Mouse (Mus musculus): Measurements from ENCODE around the gene Spon1. TPM values are rescaled to one million over a fixed set of nuclear protein-coding genes. Genes with fewer than 3 reads are reported as not detected.

The Spon1 gene
- total RNA-seq, 2 experiments from 2014 or later = 2.5 to 4.4 TPM

DNA sequence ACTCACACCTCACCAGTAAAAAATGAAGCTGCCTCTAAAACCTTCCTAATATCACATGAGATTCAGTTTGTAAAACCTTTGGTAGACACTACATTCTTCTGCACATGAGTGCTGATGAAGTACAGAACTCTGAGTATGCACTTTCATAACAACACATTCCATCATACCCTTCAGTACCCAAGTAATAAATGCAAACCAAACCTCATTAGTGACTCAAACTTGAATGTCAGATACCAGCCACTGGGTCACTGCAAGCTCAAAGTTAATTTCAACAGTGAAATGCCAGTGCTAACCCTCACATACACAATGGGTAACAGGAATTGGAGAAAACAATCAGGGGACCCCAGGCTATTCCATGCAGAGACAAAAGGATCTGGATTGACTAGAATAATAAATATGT, 203.4 kb downstream of the Spon1 start:
- no peak for DNase-seq
- intact Hi-C loops (cut with DNase I) = no loop called here

DNA sequence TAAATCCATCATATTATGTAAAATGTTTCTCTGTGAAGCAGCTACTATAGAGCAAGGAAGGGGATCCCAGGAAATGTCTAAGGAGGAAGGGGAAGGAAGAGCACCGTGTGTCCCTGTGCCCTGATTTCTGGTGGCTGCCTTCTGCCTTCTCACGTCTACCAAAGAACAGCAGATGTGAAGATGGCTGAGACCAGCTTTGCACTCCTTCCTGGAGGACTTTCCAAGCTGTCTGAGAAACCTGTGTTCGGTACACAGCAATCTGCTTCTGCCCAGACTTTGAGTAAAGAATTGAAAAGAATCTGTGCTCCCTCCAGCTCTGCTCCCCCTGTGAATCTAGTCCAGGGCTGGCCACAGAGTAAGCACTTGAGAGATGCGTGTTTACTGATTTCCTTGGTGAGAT, 206.7 kb downstream of the Spon1 start:
- intact Hi-C loops (cut with DNase I) = no loop called here
- DNase-seq = no peak

DNA sequence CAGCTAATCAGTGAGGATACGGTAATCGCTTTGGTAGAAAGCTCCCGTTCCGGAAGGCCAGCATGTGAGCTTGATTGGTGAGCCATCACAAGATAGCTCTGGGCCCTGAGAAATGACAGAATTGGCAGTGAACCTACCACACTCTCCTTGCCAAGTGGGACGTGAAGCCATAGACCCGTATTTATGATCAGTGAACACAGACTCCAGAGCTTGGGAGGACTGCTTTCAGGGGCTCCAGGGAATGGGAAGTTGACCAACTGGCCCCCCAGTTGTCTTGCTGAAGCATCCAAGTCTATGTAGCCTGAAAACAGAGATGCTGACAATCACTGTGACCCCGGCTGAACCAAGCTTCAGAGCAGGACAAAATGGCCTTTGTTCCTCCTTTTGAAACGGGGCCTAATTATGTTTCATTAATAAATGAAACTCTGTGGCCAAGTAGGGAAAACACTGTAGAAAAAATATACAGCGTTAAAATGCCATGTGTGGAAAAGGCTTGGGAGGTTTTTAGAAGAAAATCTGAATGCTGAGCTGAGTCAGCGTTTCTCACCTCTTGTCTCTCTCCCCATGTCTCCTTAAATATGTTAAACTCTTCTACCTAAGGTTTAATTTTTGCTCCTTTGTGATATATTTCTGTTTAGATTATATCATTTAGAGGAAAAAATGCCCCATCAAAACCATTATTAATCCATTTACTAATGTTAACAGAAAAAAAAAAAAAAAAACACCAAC, 220.8 kb downstream of the Spon1 start:
- intact Hi-C loops (cut with DNase I) = no loop called here
- no peak for DNase-seq

DNA sequence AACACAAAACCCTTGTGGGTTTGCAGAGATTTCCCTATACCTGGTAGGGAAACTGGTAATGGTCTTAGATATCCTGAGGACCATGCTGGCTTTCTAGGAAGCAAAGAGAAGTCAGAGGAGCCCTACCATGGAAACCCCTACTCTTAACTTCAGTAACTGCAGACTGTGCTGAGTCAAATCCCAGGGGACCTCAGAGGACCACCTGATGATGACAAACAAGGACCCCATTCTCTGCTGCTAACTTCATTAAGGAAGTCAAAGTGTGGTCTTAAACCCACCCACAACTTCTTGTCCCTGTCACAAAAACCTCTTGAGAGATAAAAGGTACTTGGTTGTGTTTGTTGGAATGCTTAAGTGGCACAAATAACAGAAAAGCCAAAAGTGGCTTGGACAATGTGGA, 222.4 kb downstream of the Spon1 start:
- intact Hi-C loops (cut with DNase I) = no loop called here
- DNase-seq = no peak

DNA sequence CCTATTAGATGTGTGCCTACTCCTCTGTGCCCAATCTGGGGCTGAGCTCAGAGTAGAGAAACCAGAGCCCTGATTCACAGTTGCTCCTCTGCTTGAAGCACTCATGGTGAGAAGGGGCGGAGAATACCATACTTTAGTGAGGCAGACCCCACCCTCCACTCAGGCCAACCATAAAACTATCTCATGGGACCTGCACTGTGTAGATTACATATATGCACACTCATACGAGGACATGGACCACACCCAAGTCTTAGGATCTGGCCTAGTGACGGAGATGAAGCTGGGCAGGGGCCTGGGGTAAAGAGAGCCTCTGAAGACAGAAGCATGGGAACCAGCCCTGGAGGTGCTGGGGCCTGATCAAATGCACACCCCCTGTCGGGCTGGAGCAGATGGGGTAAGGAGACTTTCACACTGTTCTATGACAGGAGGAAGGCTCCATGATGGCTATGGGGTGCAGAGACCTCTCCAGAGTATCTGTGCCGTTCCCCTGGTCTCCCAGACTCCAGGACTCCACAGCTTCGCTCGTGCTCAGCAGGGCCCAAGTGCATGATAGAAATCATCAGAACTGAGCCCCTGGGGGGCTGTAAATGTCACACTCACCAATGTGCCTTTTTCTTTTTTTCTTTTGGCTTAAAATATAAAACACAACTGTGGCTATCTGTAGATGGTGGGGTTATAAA, 232.0 kb downstream of the Spon1 start:
- intact Hi-C loops (cut with DNase I) = no loop called here
- no peak for DNase-seq

DNA sequence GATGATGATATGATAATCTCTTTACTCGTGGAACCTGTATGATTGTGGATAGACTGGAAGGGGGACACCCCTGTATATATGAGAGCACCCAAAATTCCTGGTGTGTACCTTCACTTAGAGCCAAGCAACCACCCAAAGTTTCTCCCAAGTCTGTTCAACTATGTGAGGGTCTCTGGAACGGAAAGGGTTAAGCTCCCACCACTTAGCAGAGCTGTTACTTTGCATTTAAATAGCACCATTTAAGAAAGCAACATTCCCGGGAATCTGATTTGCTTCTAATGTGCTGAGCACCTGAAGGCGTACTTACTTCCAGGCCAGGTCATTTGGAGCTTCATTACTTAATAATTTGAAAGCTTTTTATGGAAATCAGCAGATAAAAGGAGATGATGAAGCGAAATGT, 238.4 kb downstream of the Spon1 start:
- intact Hi-C loops (cut with DNase I) = no loop called here
- no peak for DNase-seq

DNA sequence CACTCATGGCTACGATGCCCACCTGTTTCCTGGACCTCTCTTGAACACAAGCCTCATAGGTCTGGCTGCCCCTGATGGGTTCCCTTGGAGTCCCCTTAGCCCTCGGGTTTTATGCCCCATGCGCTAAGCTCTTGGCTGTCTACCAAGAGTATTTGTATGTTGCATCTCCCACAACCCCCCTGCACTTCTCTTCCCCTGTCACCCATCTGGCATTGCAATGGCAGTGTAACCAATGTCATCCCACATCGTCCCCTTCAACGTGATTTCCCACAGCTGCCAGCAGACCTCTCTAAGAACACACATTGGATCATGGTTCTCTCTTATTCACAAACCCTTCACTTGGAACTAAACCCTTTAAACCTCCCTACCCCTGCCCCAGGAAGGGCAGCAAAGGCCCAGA, 239.7 kb downstream of the Spon1 start:
- intact Hi-C loops (cut with DNase I) = no loop called here
- DNase-seq = no peak

DNA sequence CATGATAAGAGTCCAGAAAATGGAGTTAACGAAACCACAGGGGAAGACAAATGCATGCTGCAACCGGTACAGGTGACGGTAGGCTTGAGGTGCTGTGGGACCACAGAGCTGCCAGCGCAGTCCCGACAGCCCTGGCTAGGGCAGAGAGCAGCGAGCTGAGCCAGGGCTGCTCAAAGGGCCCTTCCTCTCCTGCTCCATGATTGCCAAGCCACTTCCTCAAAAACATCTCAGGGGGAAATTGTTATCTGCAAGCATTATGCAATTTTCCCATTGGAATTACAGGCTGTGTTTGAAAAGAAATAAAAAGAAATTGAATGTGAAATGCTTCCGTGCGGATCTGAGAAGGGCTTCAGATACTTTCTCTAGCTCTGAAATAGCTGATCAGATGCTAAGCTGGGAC, 240.7 kb downstream of the Spon1 start:
- DNase-seq = no peak
- intact Hi-C loops (cut with DNase I) = no loop called here

DNA sequence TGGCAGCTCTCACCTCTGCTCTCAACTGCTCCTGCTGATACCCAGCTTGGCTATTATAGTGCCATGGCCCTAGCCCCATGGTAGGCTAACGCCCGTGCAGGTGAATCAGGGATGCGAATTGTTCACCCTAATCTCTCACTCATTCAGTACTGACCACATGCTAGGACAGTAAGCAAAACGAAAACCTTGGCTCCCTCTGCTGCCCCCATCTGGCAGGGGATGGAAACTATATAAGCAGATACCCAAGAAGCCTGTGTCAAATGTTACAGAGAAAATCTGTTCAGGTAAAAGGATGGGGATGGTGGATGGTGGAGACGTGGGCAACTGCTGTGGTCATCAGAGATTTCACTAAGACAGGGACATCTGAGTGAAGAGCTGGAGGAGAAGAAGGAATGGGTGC, 241.8 kb downstream of the Spon1 start:
- DNase-seq = no peak
- intact Hi-C loops (cut with DNase I) = no loop called here

DNA sequence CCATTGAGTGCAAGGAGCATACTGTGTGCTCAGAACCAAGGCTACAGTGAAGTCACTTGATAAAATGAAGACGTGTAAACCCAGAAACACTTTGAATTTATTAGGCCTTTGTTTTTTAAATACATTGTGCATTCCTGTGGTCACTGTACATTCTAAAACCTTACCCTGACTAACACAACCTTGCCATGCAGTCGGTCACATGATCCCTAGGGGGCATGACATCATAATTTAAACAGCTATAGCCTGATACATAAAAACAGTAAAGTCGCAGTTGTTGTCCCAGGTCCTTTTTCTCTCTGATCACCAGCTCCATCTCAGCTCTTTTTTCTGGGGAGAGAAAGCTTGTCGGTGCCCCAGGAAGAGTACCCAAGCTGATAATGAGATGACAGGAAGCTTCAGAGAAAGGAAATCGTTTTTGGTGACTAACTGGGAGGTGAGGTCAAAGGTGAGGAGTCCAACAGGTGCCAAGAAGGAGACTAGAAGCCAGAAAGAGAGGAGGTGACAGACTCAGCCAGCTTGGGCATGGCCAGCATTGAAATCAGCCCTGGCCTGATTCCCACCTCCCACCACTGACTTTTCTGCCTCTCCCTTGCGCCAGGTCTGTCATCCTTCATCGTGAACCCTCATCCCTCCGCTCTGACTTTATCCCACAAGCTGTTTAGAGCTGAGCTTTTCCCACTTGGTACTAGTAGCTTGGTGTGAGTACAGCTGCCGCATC, 246.1 kb downstream of the Spon1 start:
- no peak for DNase-seq
- intact Hi-C loops (cut with DNase I) = no loop called here

DNA sequence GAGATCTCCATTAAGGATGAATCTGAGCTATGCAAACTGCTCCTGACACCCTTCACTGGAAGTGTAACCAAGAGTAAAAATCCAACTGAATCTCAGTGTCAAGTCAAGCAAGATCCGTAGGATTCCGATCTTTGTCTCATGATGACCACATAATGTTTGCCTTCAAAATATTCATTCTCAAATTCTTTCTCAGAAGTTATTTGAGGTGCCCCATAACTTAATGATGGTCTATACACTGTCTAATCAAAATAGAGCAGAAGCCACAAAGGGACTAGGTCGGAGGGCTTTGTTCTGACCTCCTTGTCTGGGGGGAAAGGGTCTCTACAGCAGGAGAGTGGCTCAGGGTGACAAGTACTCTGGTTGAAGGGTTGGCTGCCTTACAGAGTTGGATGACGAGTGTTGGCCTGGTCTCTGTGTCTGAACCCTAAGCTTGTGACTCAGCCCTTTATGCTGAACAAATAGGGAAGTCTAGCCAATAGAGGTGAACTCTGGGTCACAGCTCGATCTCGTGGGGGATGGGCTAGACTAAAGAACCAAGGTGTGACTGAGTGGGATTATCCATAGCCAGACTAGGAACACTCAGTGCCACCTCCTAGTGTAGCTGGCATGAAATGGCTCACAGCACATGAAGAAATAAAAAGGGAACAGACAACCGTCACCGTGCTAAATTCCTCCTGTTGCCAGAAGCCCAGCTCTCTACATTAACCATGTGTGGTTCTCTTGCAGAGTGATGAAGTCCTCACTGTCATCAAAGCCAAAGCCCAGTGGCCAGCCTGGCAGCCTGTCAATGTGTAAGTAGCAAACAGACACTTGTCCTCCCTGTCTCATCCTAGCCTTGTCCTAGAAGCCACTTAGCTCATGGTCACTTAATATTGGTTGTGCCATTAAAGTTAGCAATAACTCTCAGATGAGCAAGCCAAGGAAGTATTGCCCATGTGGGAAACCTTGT, 250.5 kb downstream of the Spon1 start:
- no peak for DNase-seq
- intact Hi-C loops (cut with DNase I) = no loop called here

DNA sequence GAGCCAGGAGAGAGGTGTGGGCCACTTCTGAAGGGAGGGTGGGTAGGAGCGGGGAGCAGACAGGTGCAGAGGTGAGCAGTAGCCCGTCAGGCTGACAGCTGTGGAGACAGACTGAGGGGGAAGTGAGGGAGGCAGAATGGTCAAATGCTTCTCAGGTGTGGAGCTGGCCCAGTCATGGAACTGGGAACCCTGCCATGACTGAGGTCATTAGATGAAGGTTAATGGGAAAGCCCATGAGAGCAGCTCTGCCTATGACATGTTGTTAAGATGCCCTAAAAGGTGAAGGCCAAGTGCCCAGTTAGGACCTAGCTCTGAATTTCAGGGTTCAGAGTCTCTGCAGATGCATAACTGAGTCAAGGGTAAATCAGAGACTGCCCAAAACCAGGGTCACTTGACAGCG, 253.1 kb downstream of the Spon1 start:
- intact Hi-C loops (cut with DNase I) = no loop called here
- DNase-seq = no peak

DNA sequence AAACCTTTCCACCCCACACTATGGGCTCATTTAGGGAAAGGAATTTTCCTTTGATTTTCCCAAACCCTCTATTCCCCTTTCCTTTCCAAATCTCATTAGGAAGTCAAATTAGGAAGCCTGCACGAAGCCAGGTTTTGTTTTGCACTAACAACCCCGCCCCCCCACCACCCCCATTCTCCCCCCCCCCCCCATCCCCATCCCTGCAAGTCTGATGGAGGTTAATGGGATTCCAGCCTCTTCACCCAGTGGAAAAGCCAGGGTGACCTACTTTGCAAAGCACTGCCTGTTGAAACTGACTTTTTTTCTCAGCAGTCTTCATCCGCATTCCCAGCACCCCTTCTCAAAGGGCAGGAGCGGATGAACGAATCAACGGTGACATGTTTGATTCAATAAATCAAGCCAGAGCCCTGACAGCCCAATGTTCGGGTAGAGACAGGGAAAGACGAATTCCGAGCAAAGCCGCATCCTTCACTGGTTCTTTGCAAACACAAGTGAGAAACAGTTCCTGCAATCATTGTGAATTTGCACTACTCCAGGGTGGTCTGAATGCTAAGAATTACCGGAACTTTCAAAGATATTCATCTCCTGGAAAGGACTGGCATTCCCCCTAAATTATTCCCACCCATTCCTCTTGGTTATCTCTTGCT, 254.4 kb downstream of the Spon1 start:
- no peak for DNase-seq
- intact Hi-C loops (cut with DNase I) = loop anchor here (2.0 to 10.0 kb wide), 4 partner anchors 248 to 645 kb away; no protein-coding TSS in a partner anchor

DNA sequence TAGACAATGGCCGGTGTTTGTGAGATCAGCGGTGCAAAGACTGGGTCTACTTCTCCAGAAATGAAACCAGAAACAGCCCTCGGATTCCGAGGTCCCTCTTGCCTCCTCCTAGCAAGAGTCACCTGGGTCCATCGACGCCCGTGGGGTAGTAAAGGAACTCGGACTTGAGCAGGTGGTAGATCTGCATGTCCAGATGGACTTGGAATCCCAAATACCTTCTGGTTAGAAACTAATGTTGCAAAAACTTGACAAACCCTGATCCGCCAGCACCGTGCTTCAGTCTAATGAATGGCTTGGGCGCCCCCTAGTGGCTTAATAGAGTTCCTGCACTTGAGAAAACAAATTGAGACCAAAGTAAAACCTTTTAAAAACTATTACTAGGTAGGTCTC, 254.9 kb downstream of the Spon1 start:
- peak; percentile 51 to 56 for DNase-seq
- intact Hi-C loops (cut with DNase I) = loop anchor here (2.0 to 10.0 kb wide), 4 partner anchors 248 to 646 kb away; no protein-coding TSS in a partner anchor

DNA sequence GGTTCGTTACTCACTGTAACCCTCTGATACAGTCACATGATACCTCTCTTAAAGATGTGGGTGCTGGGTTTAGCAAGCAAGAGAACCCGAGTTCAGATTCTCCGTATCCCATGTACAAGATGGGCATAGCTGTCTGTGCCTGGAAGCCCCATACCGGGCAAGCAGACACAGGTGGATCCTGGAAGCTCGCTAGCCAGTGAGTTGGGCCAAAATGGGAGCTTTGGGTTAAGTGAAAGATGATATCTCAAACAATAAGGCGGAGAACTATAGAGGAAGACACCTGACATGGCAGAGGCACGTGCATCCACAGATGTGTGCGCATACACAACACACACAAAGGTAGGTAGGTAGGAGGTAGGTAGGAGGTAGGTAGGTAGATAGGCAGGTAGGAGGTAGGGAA, 261.1 kb downstream of the Spon1 start:
- intact Hi-C loops (cut with DNase I) = loop anchor here (10.0 kb wide), 1 partner anchor 652 kb away; no protein-coding TSS in a partner anchor
- DNase-seq = no peak

DNA sequence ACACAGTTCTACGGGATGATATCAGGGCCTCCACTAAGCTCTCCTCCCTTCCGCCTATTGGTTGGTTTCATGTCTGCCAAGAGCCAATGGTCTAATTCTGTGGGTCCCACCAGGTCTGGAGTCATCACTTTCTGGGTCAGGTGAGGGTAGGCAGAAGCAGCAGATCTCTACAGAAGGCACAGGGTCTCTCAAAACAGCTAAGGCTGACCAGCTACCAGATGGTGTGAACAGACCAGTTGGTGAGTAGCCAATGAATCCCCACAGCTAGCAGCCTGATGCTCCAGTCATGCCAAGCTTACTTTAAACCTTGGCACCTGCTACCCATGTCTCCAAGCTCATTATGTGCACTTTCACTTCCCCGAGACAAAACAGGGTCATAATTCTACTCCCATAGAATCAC, 261.6 kb downstream of the Spon1 start:
- no peak for DNase-seq
- intact Hi-C loops (cut with DNase I) = loop anchor here (10.0 kb wide), 1 partner anchor 653 kb away; no protein-coding TSS in a partner anchor

DNA sequence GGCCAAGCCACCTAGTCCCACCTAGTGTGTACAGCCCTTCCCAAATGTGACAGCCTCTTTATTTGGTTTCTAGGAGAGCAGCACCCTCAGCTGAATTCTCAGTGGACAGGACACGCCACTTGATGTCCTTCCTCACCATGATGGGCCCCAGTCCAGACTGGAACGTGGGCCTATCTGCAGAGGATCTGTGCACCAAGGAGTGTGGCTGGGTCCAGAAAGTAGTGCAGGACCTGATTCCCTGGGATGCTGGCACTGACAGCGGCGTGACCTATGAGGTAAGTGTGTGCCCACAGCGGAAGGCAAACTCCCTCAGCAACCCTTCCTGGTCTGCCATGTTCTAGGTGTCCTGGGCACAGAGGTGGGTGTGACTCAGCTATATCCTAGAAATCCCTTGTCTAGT, 263.0 kb downstream of the Spon1 start:
- intact Hi-C loops (cut with DNase I) = loop anchor here (10.0 kb wide), 1 partner anchor 654 kb away; no protein-coding TSS in a partner anchor
- DNase-seq = no peak

DNA sequence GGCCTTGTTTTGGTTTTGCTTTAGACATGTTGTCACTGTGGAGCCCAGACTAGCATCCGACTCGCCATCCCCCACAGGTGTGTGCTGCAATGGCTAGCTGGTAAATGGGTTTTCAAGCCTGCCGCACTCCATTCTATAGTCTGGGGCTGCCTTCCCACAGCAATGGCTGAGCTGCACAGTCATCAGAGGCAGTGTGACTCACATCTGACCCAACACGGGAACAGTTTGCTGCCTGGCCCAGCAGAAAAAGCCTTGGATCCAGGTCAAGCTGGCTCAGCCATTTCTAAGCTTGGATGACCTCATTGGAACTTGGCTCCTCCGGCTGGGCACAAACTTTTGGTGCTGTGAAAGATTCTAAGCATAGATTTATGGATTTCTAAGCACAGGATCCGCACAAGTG, 263.8 kb downstream of the Spon1 start:
- peak; percentile 67 to 78 for DNase-seq
- intact Hi-C loops (cut with DNase I) = loop anchor here (10.0 kb wide), 1 partner anchor 655 kb away; no protein-coding TSS in a partner anchor

DNA sequence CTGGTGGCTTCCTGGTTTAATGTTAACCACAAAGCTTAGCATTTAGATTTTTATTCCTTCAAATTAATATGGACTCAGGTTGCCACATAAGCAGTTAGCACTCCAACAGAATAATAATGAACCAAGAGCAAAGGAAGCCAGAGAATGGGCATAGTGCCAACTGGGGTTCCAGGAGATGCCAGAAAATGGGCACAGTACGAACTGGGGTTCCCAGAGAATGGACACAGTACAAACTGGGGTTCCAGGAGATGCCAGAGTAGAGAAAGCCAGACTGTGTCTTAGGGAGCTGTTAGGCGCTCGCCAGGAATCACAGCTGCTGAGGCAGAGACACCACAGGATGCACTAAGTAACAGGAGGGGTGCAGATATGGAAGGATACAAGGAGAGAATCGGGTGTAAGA, 271.4 kb downstream of the Spon1 start:
- intact Hi-C loops (cut with DNase I) = no loop called here
- DNase-seq = no peak

DNA sequence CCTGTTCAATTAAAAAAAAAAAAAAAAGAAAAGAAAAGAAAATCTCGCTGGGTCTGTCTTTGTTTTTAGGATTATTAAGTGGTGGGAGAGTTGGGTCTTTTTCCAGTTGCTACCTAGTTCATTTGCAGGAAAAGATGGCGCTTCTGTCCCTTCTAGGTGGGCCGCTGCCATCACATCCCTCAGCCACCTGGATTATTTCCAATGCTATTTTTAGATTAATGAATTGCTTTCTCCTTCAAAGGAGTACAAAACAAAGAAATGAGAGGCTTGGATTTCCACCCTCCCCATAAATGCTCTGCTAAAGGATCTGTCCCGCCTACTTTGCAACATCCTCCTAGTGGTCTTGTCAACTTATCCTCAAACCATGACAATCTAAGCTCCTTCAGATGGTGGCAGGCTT, 275.6 kb downstream of the Spon1 start:
- intact Hi-C loops (cut with DNase I) = no loop called here
- DNase-seq = no peak

Measured in gastrocnemius, postnatal 36 days (tissue).